Mouse (Mus musculus) frontal cortex, adult (tissue): ENCODE measurements at regions not wholly inside any gene's neighbourhood (a gene's known extent, or its start where the extent isn't known, plus 50 kb on each side); places are given as distances from the start of the nearest gene placed in this dataset.

Experiments used
- ATAC-seq: cut with Nextera tagmentation; 2 replicates; pipeline ENCODE4 v1.9.2; 2017; ENCODE audit warnings: mild to moderate bottlenecking, moderate library complexity, mixed read lengths; ENCODE audit not compliant: low TSS enrichment

DNA sequence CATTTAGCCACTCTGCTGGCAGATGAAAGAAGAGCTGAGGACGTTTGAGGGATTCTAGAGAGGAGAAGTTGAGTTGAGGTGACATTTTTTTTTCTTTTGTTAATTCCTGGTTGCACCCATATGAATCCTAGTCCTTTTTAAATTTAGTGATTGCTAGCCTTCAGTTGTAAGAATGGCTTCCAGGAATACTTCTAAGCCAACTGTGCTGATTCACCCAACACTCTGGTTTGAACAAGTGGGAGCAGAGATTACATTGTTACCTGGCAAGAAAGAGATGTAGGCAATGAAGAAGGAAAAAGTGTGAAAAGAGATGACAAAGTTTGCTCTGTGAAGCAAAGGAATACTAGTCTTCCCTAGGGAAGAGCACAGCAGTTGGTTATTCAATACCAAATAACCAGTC, 261.1 kb upstream of the Kcnq5 start:
- peak; percentile 96 for ATAC-seq

DNA sequence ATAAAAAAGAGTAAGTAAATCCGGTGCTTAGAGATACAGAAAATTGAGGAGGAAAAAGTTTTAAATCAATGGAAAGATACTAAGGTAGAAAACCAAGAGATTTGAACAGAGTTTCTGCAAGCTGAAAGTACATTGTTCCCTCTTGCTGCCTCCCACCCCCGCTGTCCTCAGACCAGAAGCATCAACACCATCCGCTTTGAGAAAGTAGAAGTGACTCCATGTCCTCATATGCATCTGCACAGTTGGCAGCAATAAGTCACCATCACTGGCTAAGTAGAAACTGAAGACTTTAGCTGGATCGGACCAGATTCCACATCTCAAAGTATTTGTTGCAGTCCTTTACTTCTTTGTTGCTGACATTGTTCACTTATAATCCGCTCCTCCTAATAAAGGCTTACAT, 250.1 kb upstream of the Kcnq5 start:
- ATAC-seq: peak; percentile 82

DNA sequence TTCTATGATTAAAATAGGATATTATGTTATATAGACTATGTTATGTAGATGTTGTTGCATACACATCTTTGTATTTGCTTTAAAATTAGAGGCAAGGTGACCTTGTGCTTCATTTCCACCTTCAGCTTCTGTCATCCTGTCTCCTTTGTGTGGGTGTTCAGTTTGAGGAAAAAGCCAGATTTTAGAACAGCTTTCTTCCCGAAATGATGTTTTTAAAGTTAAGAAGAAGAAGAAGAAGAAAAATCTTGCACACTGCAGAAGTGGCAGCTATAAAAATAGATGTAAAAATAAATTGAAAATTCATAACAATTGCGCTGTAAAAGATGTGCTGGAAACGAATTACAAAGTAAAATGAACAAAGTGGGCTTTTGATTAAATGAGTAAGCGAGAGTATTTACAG, 249.5 kb upstream of the Kcnq5 start:
- peak; percentile 35; the same call in 1 of the 2 replicates for ATAC-seq

DNA sequence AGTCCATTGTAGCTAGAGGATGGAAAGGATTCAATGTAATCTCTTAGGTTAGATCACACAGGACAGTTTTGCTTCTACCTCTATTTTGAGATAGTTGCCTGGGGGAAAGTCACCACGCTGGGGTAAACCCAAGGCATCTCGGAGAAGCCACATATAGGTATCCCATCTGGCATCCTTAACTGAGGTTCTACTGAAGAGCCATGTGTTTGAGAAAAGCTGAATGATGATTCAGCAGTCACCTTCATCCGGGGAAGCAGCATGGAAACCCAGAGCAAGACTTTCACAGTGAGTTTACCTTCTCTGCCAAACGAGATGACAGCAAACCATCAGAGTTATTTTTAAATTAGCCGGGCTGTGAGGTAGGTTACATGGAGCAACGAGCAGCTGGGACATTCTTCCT, 248.9 kb upstream of the Kcnq5 start:
- peak; percentile 75 for ATAC-seq

DNA sequence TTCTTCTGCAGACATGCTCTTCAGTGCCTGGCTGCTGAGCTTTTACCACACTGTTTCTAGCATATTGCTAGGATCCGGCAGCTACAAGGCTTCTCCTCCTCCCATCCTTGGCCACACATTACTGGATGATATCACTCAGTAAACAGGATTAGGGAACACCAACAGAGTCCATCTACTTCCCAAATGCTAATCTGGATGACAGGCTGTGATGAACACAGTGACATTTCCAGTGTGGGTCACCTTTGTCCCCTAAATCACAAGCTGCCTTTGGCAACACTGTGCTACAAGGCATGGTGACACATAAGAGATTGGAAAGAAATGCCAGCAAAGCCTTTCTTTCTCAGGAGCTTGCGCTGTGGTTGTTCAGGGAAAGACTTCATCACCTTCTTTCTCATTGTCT, 246.5 kb upstream of the Kcnq5 start:
- ATAC-seq: no peak

DNA sequence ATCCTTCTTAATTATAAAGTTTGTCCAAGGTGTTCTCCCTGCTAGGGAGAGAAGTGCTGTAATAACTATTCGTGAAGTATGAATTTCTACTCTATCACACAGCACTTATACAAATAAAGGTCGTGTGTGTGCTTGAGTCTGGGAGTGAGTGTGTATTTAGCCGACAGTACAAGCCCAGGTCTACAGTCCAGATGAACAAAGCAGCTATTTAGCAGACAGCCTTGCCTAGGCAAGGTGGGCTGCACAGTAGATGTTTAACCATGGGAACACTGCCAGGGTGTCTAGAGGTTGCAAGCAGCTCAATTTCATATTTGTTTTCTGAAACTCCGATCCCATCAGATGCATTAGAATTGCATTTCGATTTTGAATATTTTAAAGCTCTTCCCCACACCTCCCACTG, 245.2 kb upstream of the Kcnq5 start:
- no peak for ATAC-seq

DNA sequence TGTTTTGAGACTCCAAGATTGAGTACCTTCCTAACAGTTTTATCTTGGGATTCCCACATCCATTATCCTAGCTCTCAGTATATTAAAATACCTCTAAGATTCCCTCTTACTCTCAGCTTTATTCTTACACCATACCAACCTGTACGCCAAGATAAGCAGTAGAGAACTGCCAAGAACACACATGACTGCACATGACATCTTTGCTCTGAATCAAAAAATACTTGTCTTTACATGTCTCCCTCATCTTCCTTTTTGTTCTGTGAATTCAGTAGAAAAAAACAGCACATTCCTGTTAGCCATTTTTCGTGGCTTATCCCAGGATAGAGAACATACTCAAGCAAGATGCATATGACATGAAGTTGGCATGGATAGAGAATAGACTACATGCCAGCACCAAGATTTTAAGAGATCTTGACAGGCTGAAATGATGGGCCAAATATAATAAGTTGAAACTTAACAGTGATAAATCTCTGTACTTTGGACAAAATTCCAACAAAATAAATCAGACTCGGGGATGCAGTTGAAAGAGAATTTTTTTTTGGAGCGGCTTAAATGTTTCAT, 206.0 kb upstream of the Kcnq5 start:
- ATAC-seq: 0 out of 2 replicates have a peak, but pooled peaks have one; percentile 34

DNA sequence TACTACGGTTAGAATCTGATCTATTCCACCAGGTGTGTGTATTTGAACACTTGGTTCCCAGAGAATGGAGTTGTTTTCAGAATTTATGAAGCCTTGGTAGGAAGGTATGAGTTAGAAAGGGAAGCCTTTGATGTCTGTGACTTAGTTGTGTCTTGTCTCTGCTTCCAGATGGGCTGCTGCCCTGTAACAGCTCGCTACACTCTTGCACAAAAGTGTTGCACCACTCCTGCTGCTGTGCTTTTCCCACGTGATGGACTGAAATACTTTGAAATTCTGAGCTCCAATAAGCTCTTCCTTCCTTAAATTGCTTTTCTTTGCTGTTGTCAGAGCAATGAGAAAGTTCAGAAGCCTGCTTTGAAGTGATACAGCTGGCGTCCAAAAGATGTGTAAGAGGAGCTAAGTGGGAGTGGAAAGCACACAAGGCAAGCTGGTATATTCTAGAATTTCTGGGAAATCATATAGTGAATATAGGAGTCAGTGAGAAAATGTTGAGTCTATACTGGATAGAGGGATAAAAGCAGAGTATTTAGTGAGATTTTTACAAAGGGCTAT, 174.9 kb upstream of the Kcnq5 start:
- peak; percentile 92 for ATAC-seq

DNA sequence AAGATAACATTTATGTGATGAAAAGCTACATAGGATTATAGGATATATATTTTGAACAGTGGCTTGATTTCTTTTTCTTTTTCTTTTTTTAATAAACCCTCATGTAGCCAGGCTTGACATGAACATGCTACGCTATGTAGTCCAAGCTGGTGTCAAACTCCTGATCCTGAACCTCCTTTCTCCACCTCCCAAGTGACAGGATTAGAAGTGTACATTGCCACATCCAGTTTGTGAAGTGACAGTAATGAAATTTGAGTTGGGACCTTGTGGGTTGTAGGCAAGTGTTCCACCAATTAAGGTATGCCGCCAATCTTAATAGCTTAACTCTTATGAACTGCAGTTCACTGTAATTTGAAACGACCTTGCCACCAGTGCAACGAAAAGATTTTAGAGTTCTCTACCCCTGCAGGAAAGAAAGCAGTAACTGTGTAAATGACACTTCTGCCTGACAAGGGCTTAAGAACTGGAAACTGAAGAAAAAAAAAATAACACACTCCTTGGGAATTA, 156.6 kb upstream of the Kcnq5 start:
- no peak for ATAC-seq

DNA sequence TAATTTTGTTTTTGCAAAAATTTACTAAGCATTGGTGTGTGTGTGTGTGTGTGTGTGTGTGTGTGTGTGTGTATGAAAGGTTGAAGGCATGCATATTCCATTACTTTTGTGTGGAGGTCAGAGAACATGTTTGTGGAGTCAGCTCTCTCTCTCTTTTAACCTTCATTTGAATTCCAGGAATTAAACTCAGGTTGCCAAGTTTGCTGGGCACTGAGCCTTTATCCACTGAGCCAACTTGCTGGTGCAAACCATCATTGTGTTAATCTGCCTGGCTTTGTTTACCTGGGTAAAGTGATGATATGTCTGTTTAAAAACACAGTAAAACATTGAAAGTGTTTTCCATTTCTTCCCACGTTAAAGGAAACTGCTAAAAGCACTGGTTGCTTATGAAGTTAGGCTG, 154.7 kb upstream of the Kcnq5 start:
- ATAC-seq: no peak

DNA sequence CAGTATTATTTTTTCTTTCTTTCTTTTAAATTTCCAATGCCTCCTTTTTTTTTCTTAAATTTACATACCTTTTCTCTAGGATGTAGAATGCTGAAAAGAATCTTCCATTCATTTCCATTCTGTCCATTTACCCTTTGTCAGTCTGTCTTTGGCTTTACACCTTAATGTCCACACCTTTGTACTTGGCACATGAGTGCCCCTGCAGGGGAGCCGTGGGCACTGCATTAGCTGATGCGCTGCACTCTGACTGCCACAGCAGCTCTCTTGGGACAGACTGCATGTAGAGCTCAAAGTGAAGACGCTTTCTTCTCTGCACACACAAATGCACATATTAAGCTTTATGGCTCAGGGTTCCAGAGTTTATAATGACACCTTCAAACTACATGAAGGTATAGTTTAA, 143.8 kb upstream of the Kcnq5 start:
- ATAC-seq: no peak

DNA sequence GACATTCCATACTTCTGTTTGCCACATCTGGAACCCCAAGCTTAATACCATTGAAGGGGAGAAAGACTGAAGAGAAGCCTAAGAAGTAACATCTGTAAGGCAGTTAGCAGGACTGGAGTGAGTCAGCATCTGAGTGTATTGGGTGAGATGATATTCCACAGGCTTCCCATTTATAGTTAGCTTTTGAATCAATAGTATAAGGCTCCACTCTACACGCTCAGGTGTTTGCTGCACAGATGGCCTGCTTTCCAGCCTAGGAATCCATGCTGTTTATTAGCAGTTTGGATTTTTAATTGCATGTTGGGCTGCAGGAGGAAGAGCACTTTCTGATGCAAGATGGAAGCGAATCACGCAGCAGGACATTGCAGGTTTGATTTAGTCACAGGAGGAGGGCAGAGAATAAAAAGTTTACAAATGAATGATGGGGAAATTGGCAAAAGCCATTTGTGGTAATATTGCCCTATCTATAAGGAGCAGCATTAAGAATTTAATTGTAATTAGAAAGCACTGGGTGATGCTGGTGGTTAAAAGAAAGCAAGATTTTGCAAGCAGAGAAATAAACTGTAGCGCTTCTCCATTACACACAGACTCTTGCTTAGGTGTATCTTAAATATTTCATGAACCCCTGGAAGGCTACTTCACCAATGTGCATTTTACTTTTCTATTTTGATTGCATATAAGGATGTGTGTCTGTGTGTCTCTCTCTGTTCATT, 109.8 kb upstream of the Kcnq5 start:
- no peak for ATAC-seq

DNA sequence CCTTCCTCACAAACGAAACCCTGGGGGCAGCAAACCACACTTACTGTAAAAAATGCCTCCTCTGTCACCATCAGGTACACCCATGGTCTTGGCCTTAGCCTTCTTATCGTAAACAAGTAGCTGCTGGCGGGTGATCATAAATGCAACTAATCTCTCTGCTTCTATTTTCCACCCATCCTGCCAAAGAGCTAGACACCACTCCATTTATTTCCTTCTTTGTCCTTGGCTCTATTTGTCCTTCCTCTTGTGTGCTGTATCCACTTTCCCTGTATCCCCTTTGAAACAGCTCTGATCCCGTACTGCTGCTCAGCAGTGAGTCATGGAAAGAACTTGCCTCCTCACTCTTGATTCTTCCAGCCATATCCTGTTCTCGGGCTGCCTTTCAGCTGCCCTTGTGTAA, 108.3 kb upstream of the Kcnq5 start:
- no peak for ATAC-seq
